Mouse (Mus musculus): ENCODE data around the gene Krtap9-5. TPM values are rescaled to one million over a fixed set of nuclear protein-coding genes. Genes with fewer than 3 reads are reported as not detected.

Gene Krtap9-5
- polyA plus RNA-seq, 1 experiment, result not detected

- H3K4me1 ChIP-seq (ENCODE audit: control insufficient read depth, insufficient read depth, insufficient read length, low read length), result no peaks in the 10 kb centered on the region
- TF ChIP-seq POLR2A (IDR thresholded peaks at IDR 0.05; ENCODE audit: low read depth, low read length) (no peak), CTCF (IDR thresholded peaks at IDR 0.05; ENCODE audit: extremely low read depth, insufficient read length, insufficient replicate concordance, low read depth, low read length) (no peak)
- no peaks in the 10 kb centered on the region for H3K36me3 ChIP-seq (ENCODE audit: control insufficient read depth, insufficient read depth, low read length)
- 71% methylated on average over 3 of the region's 3 CpGs for WGBS
- peaks cover 6% of the 10 kb centered on the region for H3K27me3 ChIP-seq (ENCODE audit: control insufficient read depth, insufficient read depth, low read length)
- no peak overlapping the region for H3K4me3 ChIP-seq (ENCODE audit: low read depth, low read length)
- H3K27ac ChIP-seq (ENCODE audit: insufficient read depth, low read depth, low read length), result no peak overlapping the region
These were observed 42.3 kb downstream of the Krtap9-5 start for GRCm38 (mm10) chr11:99990571-99990970.

- no peak within 1 kb of the TSS for H3K27ac ChIP-seq (ENCODE audit: insufficient read depth, low read depth, low read length)
- H3K4me3 ChIP-seq (ENCODE audit: low read depth, low read length), result no peak within 1 kb of the TSS
- TF ChIP-seq POLR2A (IDR thresholded peaks at IDR 0.05; ENCODE audit: low read depth, low read length) (no peak), CTCF (IDR thresholded peaks at IDR 0.05; ENCODE audit: extremely low read depth, insufficient read length, insufficient replicate concordance, low read depth, low read length) (no peak)
- no peaks in the 10 kb centered on the region for H3K4me1 ChIP-seq (ENCODE audit: control insufficient read depth, insufficient read depth, insufficient read length, low read length)
- WGBS, result 11% methylated on average over 22 of the region's 26 CpGs
- H3K27me3 ChIP-seq (ENCODE audit: control insufficient read depth, insufficient read depth, low read length), result peaks cover 6% of the 10 kb centered on the region
- H3K36me3 ChIP-seq (ENCODE audit: control insufficient read depth, insufficient read depth, low read length), result no peaks in the 10 kb centered on the region
These were observed 45.5 kb downstream of the Krtap9-5 start, which contains the start of gene Krtap17-1 for GRCm38 (mm10) chr11:99993620-99994383. Gene Krtap17-1, minus strand, starts transcription at chr11:99993994.

- Histone ChIP-seq H3K36me3 (ENCODE audit: control insufficient read depth, insufficient read depth, low read length) (no peaks in the 10 kb centered on the region), H3K27ac (ENCODE audit: insufficient read depth, low read depth, low read length) (no peak overlapping the region), H3K4me1 (ENCODE audit: control insufficient read depth, insufficient read depth, insufficient read length, low read length) (no peaks in the 10 kb centered on the region), H3K4me3 (ENCODE audit: low read depth, low read length) (no peak overlapping the region), H3K27me3 (ENCODE audit: control insufficient read depth, insufficient read depth, low read length) (peaks cover 6% of the 10 kb centered on the region)
- TF ChIP-seq CTCF (IDR thresholded peaks at IDR 0.05; ENCODE audit: extremely low read depth, insufficient read length, insufficient replicate concordance, low read depth, low read length) (no peak), POLR2A (IDR thresholded peaks at IDR 0.05; ENCODE audit: low read depth, low read length) (no peak)
- 17% methylated on average over 4 of the region's 4 CpGs for WGBS
These were observed 46.0 kb downstream of the Krtap9-5 start for GRCm38 (mm10) chr11:99994384-99994661.

- H3K4me3 ChIP-seq (ENCODE audit: low read depth, low read length), result no peak overlapping the region
- no peak overlapping the region for H3K27ac ChIP-seq (ENCODE audit: insufficient read depth, low read depth, low read length)
- H3K4me1 ChIP-seq (ENCODE audit: control insufficient read depth, insufficient read depth, insufficient read length, low read length), result no peaks in the 10 kb centered on the region
- 92% methylated on average over 7 of the region's 7 CpGs for WGBS
- no peaks in the 10 kb centered on the region for H3K36me3 ChIP-seq (ENCODE audit: control insufficient read depth, insufficient read depth, low read length)
- H3K27me3 ChIP-seq (ENCODE audit: control insufficient read depth, insufficient read depth, low read length), result no peaks in the 10 kb centered on the region
- TF ChIP-seq POLR2A (IDR thresholded peaks at IDR 0.05; ENCODE audit: low read depth, low read length) (no peak), CTCF (IDR thresholded peaks at IDR 0.05; ENCODE audit: extremely low read depth, insufficient read length, insufficient replicate concordance, low read depth, low read length) (no peak)
These were observed 50.8 kb downstream of the Krtap9-5 start for GRCm38 (mm10) chr11:99999091-99999490.

Other genes starting within 250 kb of the Krtap9-5 start
- not detected in 2 replicates for gene Gm14180, start 214.2 kb upstream of the Krtap9-5 start, polyA plus RNA-seq (2012; rRNA removed)
- gene Gm11595, start 175.6 kb upstream of the Krtap9-5 start, polyA plus RNA-seq (2012; rRNA removed), result not detected in 2 replicates
- not detected in 2 replicates for gene Krtap4-8, start 167.8 kb upstream of the Krtap9-5 start, polyA plus RNA-seq (2012; rRNA removed)
- gene Krtap4-9, start 163.3 kb upstream of the Krtap9-5 start, polyA plus RNA-seq (2012; rRNA removed), result not detected in 2 replicates
- gene Gm11596, start 155.0 kb upstream of the Krtap9-5 start, polyA plus RNA-seq (2012; rRNA removed), result not detected in 2 replicates
- not detected in 2 replicates for gene Gm11569, start 149.5 kb upstream of the Krtap9-5 start, polyA plus RNA-seq (2012; rRNA removed)
- not detected in 2 replicates for gene Gm11554, start 144.0 kb upstream of the Krtap9-5 start, polyA plus RNA-seq (2012; rRNA removed)
- not detected in 2 replicates for gene Krtap4-13, start 138.6 kb upstream of the Krtap9-5 start, polyA plus RNA-seq (2012; rRNA removed)
- gene Gm11564, start 132.8 kb upstream of the Krtap9-5 start, polyA plus RNA-seq (2012; rRNA removed), result not detected in 2 replicates
- not detected in 2 replicates for gene 2300003K06Rik, start 110.4 kb upstream of the Krtap9-5 start, polyA plus RNA-seq (2012; rRNA removed)
- gene Krtap4-16, start 96.9 kb upstream of the Krtap9-5 start, polyA plus RNA-seq (2012; rRNA removed), result 1.9 and 3.2 TPM in 2 replicates
- not detected in 2 replicates for gene Gm11568, start 90.6 kb upstream of the Krtap9-5 start, polyA plus RNA-seq (2012; rRNA removed)
- not detected in 2 replicates for gene Gm11559, start 84.0 kb upstream of the Krtap9-5 start, polyA plus RNA-seq (2012; rRNA removed)
- not detected in 2 replicates for gene Krtap9-1, start 75.1 kb upstream of the Krtap9-5 start, polyA plus RNA-seq (2012; rRNA removed)
- gene Gm11567, start 69.3 kb upstream of the Krtap9-5 start, polyA plus RNA-seq (2012; rRNA removed), result not detected in 2 replicates
- gene Krtap31-1, start 40.6 kb upstream of the Krtap9-5 start, polyA plus RNA-seq (2012; rRNA removed), result not detected in 2 replicates
- gene Gm11565, start 33.7 kb upstream of the Krtap9-5 start, polyA plus RNA-seq (2012; rRNA removed), result not detected in 2 replicates
- gene Krtap31-2, start 12.2 kb upstream of the Krtap9-5 start, polyA plus RNA-seq (2012; rRNA removed), result not detected in 2 replicates
- not detected in 2 replicates for gene Krtap29-1, start 30.6 kb downstream of the Krtap9-5 start, polyA plus RNA-seq (2012; rRNA removed)
- not detected in 2 replicates for gene Krtap16-1, start 38.1 kb downstream of the Krtap9-5 start, polyA plus RNA-seq (2012; rRNA removed)
- not detected in 2 replicates for gene Krtap17-1, start 45.5 kb downstream of the Krtap9-5 start, polyA plus RNA-seq (2012; rRNA removed)
- not detected in 2 replicates for gene Krt33a, start 67.7 kb downstream of the Krtap9-5 start, polyA plus RNA-seq (2012; rRNA removed)
- gene Krt33b, start 81.4 kb downstream of the Krtap9-5 start, polyA plus RNA-seq (2012; rRNA removed), result not detected in 2 replicates
- not detected in 2 replicates for gene Krt34, start 93.1 kb downstream of the Krtap9-5 start, polyA plus RNA-seq (2012; rRNA removed)
- gene Krt31, start 102.1 kb downstream of the Krtap9-5 start, polyA plus RNA-seq (2012; rRNA removed), result 0.20 TPM in 1 of 2 replicates, not detected in the other
- gene Krt32, start 139.8 kb downstream of the Krtap9-5 start, polyA plus RNA-seq (2012; rRNA removed), result not detected in 2 replicates
- not detected in 2 replicates for gene Krt35, start 147.8 kb downstream of the Krtap9-5 start, polyA plus RNA-seq (2012; rRNA removed)
- gene Krt36, start 157.2 kb downstream of the Krtap9-5 start, polyA plus RNA-seq (2012; rRNA removed), result not detected in 2 replicates
- 1.0 TPM in 1 of 2 replicates, not detected in the other for gene Krt13, start 173.1 kb downstream of the Krtap9-5 start, polyA plus RNA-seq (2012; rRNA removed)
- gene Krt15, start 187.5 kb downstream of the Krtap9-5 start, polyA plus RNA-seq (2012; rRNA removed), result 0.32 and 1.1 TPM in 2 replicates
- 1,218 and 2,324 TPM in 2 replicates for gene Krt19, start 200.2 kb downstream of the Krtap9-5 start, polyA plus RNA-seq (2012; rRNA removed)
- gene Krt9, start 244.8 kb downstream of the Krtap9-5 start, polyA plus RNA-seq (2012; rRNA removed), result not detected in 2 replicates